ENCODE assay signal across 8 mouse cellular contexts in the genomic region with DNA sequence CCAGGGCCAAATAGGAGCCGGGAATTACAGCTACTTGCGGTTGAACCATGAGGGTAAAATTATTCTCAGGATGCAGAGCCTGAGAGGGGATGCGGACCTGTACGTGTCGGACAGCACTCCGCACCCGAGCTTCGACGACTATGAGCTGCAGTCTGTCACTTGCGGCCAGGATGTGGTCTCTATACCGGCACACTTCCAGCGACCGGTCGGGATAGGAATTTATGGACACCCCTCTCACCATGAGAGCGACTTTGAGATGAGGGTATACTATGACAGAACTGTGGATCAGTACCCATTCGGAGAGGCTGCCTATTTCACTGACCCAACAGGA. TPM values are rescaled to one million over a fixed set of nuclear protein-coding genes. Genes with fewer than 3 reads are reported as not detected.
A peak's percentile ranks its signal among the peaks of the same experiment; 100 is the strongest.
DNase-seq lines count a peak whose midpoint lies in the region; ATAC-seq and TF ChIP-seq lines count a peak whose summit lies in the region.

No protein-coding gene starts in this region.

- TF ChIP-seq CTCF in cerebellum, adult 2 months (IDR thresholded peaks at IDR 0.05; ENCODE audit: borderline replicate concordance, insufficient read depth, low read depth, low read length), result no peak

- no peak for TF ChIP-seq POLR2A in cerebellum, adult 2 months (IDR thresholded peaks at IDR 0.05; ENCODE audit: borderline replicate concordance, insufficient read depth, low read length)

- WGBS in cerebellum, adult 2 months, result 16% methylated on average over 16 of the region's 16 CpGs
- WGBS in forebrain, embryonic 10.5 days, result 26% methylated on average over 16 of the region's 16 CpGs
- 10% methylated on average over 16 of the region's 16 CpGs for WGBS in liver, embryonic 12.5 days (ENCODE audit: insufficient replicate concordance)
- 23% methylated on average over 16 of the region's 16 CpGs for WGBS in stomach, embryonic 14.5 days

- H3K4me1 ChIP-seq in cerebellum, adult 2 months (ENCODE audit: control insufficient read depth, insufficient read depth, low read length), result no peaks in the 10 kb centered on the region; the same call in 1 of the 2 replicates
- peaks cover 30% of the 10 kb centered on the region for H3K4me1 ChIP-seq in forebrain, embryonic 10.5 days
- peaks cover 28% of the 10 kb centered on the region for H3K4me1 ChIP-seq in liver, embryonic 12.5 days
- H3K4me1 ChIP-seq in stomach, embryonic 14.5 days (ENCODE audit: control insufficient read depth, insufficient read depth, low read length), result peaks cover 16% of the 10 kb centered on the region

- H3K4me2 ChIP-seq in liver, embryonic 12.5 days, result peak overlapping the region; percentile 95
- peak overlapping the region; percentile 94 for H3K4me2 ChIP-seq in stomach, embryonic 14.5 days (replicated peaks; ENCODE audit: low read depth, low read length)

- no peaks in the 10 kb centered on the region for H3K9me3 ChIP-seq in forebrain, embryonic 10.5 days
- H3K9me3 ChIP-seq in liver, embryonic 12.5 days (replicated peaks), result no peaks in the 10 kb centered on the region
- H3K9me3 ChIP-seq in stomach, embryonic 14.5 days (ENCODE audit: control insufficient read depth, low read depth, low read length), result no peaks in the 10 kb centered on the region

- H3K9ac ChIP-seq in liver, embryonic 12.5 days, result peak overlapping the region; percentile 88
- H3K9ac ChIP-seq in stomach, embryonic 14.5 days (replicated peaks; ENCODE audit: low read depth, low read length), result peak overlapping the region; percentile 81

- no peak overlapping the region for H3K27ac ChIP-seq in cerebellum, adult 2 months (ENCODE audit: insufficient read depth, low read length)
- peak overlapping the region; percentile 85 for H3K27ac ChIP-seq in forebrain, embryonic 10.5 days
- H3K27ac ChIP-seq in liver, embryonic 12.5 days, result peak overlapping the region; percentile 84
- no peak overlapping the region for H3K27ac ChIP-seq in stomach, embryonic 14.5 days (ENCODE audit: low read length)

- DNase-seq in cerebellum, adult 2 months, result no peak
- DNase-seq in cerebellum, postnatal 36 days, result no peak
- DNase-seq in 3T3-L1 (ENCODE audit: low read depth, low spot score), result peak; percentile 52
- DNase-seq in forebrain, embryonic 10.5 days (ENCODE audit: extremely low spot score, low spot score), result no peak
- no peak for DNase-seq in spleen, adult 12 weeks (ENCODE audit: low spot score)
- no peak for DNase-seq in urinary bladder, postnatal 36 days (ENCODE audit: low spot score in 2 of 2)

- peaks cover 44% of the 10 kb centered on the region for H3K36me3 ChIP-seq in forebrain, embryonic 10.5 days (replicated peaks)
- H3K36me3 ChIP-seq in liver, embryonic 12.5 days, result peaks cover 41% of the 10 kb centered on the region
- peaks cover 23% of the 10 kb centered on the region for H3K36me3 ChIP-seq in stomach, embryonic 14.5 days (ENCODE audit: control insufficient read depth, insufficient read depth, low read length)

- H3K4me3 ChIP-seq in cerebellum, adult 2 months (replicated peaks; ENCODE audit: insufficient read depth, low read depth, low read length), result peak overlapping the region; percentile 84
- peak overlapping the region; percentile 83 for H3K4me3 ChIP-seq in forebrain, embryonic 10.5 days
- H3K4me3 ChIP-seq in liver, embryonic 12.5 days, result peak overlapping the region; percentile 96
- H3K4me3 ChIP-seq in stomach, embryonic 14.5 days (ENCODE audit: low read depth, low read length), result peak overlapping the region; percentile 86

- ATAC-seq in liver, embryonic 12.5 days, result peak; percentile 6; the same call in 1 of the 2 replicates
- 0 out of 2 replicates have a peak, but pooled peaks have one; percentile 1 for ATAC-seq in stomach, embryonic 14.5 days (ENCODE audit: insufficient number of reproducible peaks, insufficient read depth, low FRiP score, low read depth)

- no peaks in the 10 kb centered on the region for H3K27me3 ChIP-seq in cerebellum, adult 2 months (ENCODE audit: control insufficient read depth, insufficient read depth, low read length)
- no peaks in the 10 kb centered on the region for H3K27me3 ChIP-seq in forebrain, embryonic 10.5 days (ENCODE audit: poor library complexity, severe bottlenecking)
- no peaks in the 10 kb centered on the region for H3K27me3 ChIP-seq in liver, embryonic 12.5 days (replicated peaks)
- no peaks in the 10 kb centered on the region for H3K27me3 ChIP-seq in stomach, embryonic 14.5 days (ENCODE audit: control insufficient read depth, insufficient read depth, low read length)

RNA-seq across cellular contexts. Expression of a gene that starts 0.7 kb away (rescaled TPM):
- 17.5 and 18.4 TPM in 2 replicates for polyA plus RNA-seq in cerebellum, adult 2 months (2012; rRNA removed)
- 25.9 and 26.1 TPM in 2 replicates for polyA plus RNA-seq in forebrain, embryonic 10.5 days (2016; fragmentation: Nextera tagmentation; extraction: Ambion mirVana)
- polyA plus RNA-seq in liver, embryonic 12.5 days (2016; fragmentation: Nextera tagmentation; extraction: Ambion mirVana), result 13.7 and 15.3 TPM in 2 replicates
- polyA plus RNA-seq in stomach, embryonic 14.5 days (2014; fragmentation: Nextera tagmentation; extraction: Ambion mirVana), result 35.5 and 40.5 TPM in 2 replicates

RNA-seq across cellular contexts. Expression of a gene that starts 0.7 kb away (rescaled TPM):
- 4.0 and 4.4 TPM in 2 replicates for polyA plus RNA-seq in cerebellum, adult 2 months (2012; rRNA removed)
- 5.1 and 5.7 TPM in 2 replicates for polyA plus RNA-seq in forebrain, embryonic 10.5 days (2016; fragmentation: Nextera tagmentation; extraction: Ambion mirVana)
- 1.6 and 2.1 TPM in 2 replicates for polyA plus RNA-seq in liver, embryonic 12.5 days (2016; fragmentation: Nextera tagmentation; extraction: Ambion mirVana)
- polyA plus RNA-seq in stomach, embryonic 14.5 days (2014; fragmentation: Nextera tagmentation; extraction: Ambion mirVana), result 6.2 and 6.7 TPM in 2 replicates

RNA-seq across cellular contexts. Expression of a gene that starts 17.4 kb away (rescaled TPM):
- polyA plus RNA-seq in cerebellum, adult 2 months (2012; rRNA removed), result 45.7 and 46.8 TPM in 2 replicates
- polyA plus RNA-seq in forebrain, embryonic 10.5 days (2016; fragmentation: Nextera tagmentation; extraction: Ambion mirVana), result 28.2 and 29.3 TPM in 2 replicates
- polyA plus RNA-seq in liver, embryonic 12.5 days (2016; fragmentation: Nextera tagmentation; extraction: Ambion mirVana), result 119 TPM in 2 replicates
- polyA plus RNA-seq in stomach, embryonic 14.5 days (2014; fragmentation: Nextera tagmentation; extraction: Ambion mirVana), result 42.1 and 55.0 TPM in 2 replicates

RNA-seq across cellular contexts. Expression of a gene that starts 34.6 kb away (rescaled TPM):
- 23.8 and 24.5 TPM in 2 replicates for polyA plus RNA-seq in cerebellum, adult 2 months (2012; rRNA removed)
- 11.2 and 12.5 TPM in 2 replicates for polyA plus RNA-seq in forebrain, embryonic 10.5 days (2016; fragmentation: Nextera tagmentation; extraction: Ambion mirVana)
- 6.2 and 7.1 TPM in 2 replicates for polyA plus RNA-seq in liver, embryonic 12.5 days (2016; fragmentation: Nextera tagmentation; extraction: Ambion mirVana)
- 8.1 and 9.8 TPM in 2 replicates for polyA plus RNA-seq in stomach, embryonic 14.5 days (2014; fragmentation: Nextera tagmentation; extraction: Ambion mirVana)

RNA-seq across cellular contexts. Expression of a gene that starts 34.9 kb away (rescaled TPM):
- polyA plus RNA-seq in cerebellum, adult 2 months (2012; rRNA removed), result 0.41 TPM in 1 of 2 replicates, not detected in the other
- 0.42 TPM in 1 of 2 replicates, not detected in the other for polyA plus RNA-seq in forebrain, embryonic 10.5 days (2016; fragmentation: Nextera tagmentation; extraction: Ambion mirVana)
- polyA plus RNA-seq in liver, embryonic 12.5 days (2016; fragmentation: Nextera tagmentation; extraction: Ambion mirVana), result 0.97 and 2.9 TPM in 2 replicates
- 0.56 TPM in 1 of 2 replicates, not detected in the other for polyA plus RNA-seq in stomach, embryonic 14.5 days (2014; fragmentation: Nextera tagmentation; extraction: Ambion mirVana)

Comparison
In these comparisons a context has a peak if more than half of its experiments do, and no peak if none do; other contexts are left out.
1. H3K27ac ChIP-seq: peak in forebrain, embryonic 10.5 days (single experiment) and liver, embryonic 12.5 days (single experiment); none in cerebellum, adult 2 months (single experiment) and stomach, embryonic 14.5 days (single experiment).
2. Peak in every context shown above with its lines, with median percentiles within 50 percentile points of each other: H3K4me3 ChIP-seq.